ENCODE assay signal across 19 mouse cellular contexts in genomic region chr6:101517584-101517983, GRCm38 (mm10).
A peak's percentile ranks its signal among the peaks of the same experiment; 100 is the strongest.
DNase-seq lines count a peak whose midpoint lies in the region; ATAC-seq and TF ChIP-seq lines count a peak whose summit lies in the region.
"Had no signal": no experiment of that assay in that cellular context is flagged by ENCODE, and none has a peak within 500 bp of the region (broad histone marks: within the 10 kb centered on the region; RNA-seq: fewer than 3 reads in every experiment).

No protein-coding gene starts in this region.

- no peak overlapping the region for H3K4me3 ChIP-seq in heart, embryonic 15.5 days
- H3K4me3 ChIP-seq in lung, postnatal 0 days (ENCODE audit: low read depth, low read length): no peak overlapping the region
- no peak overlapping the region for H3K4me3 ChIP-seq in lung, adult 2 months (replicated peaks; ENCODE audit: extremely low read depth, low read depth, low read length)
- H3K4me3 ChIP-seq: embryonic facial prominence, embryonic 10.5 days; forebrain, embryonic 13.5 days; hindbrain, embryonic 12.5 days had no signal

- peak; percentile 11 for DNase-seq in adrenal gland, postnatal 14 days
- DNase-seq in adrenal gland, postnatal 4 days (ENCODE audit: low spot score in 2 of 2): no peak
- no peak for DNase-seq in heart, postnatal 25 days (ENCODE audit: low spot score)
- peak; percentile 58 for DNase-seq in lung, postnatal 0 days (ENCODE audit: low spot score)
- DNase-seq in lung, adult 2 months: no peak
- DNase-seq in skeletal muscle tissue, adult 2 months (ENCODE audit: low read depth, low spot score): peak; percentile 44
- no peak for DNase-seq in cerebellum, adult 8-10 months
- DNase-seq: cerebellum, adult 18-20 months; cerebellum, postnatal 10 days; forebrain, postnatal 0 days; gastrocnemius, postnatal 25 days; kidney, adult 8-10 months had no signal

- no peak for TF ChIP-seq POLR2A in lung, adult 2 months (IDR thresholded peaks at IDR 0.05; ENCODE audit: borderline replicate concordance, extremely low read depth, low read depth, low read length)

- H3K27me3 ChIP-seq in heart, embryonic 15.5 days: no peaks in the 10 kb centered on the region
- H3K27me3 ChIP-seq in lung, postnatal 0 days (replicated peaks; ENCODE audit: insufficient read depth, low read length): no peaks in the 10 kb centered on the region
- H3K27me3 ChIP-seq: forebrain, embryonic 13.5 days; hindbrain, embryonic 12.5 days had no signal

- peaks cover 11% of the 10 kb centered on the region for H3K4me1 ChIP-seq in heart, embryonic 15.5 days (replicated peaks)
- no peaks in the 10 kb centered on the region; the same call in 1 of the 2 replicates for H3K4me1 ChIP-seq in lung, postnatal 0 days (ENCODE audit: insufficient read depth, low read depth, low read length)
- no peaks in the 10 kb centered on the region for H3K4me1 ChIP-seq in lung, adult 2 months (ENCODE audit: control insufficient read depth, insufficient read depth, low read length)
- H3K4me1 ChIP-seq: forebrain, embryonic 13.5 days had no signal

- WGBS in heart, embryonic 15.5 days: 26% methylated on average over 2 of the region's 2 CpGs
- WGBS in lung, postnatal 0 days: 28% methylated on average over 2 of the region's 2 CpGs
- WGBS in lung, adult 2 months: 19% methylated on average over 2 of the region's 2 CpGs

- no peaks in the 10 kb centered on the region for H3K9me3 ChIP-seq in heart, embryonic 15.5 days (replicated peaks)
- no peaks in the 10 kb centered on the region for H3K9me3 ChIP-seq in lung, postnatal 0 days (ENCODE audit: low read length)
- H3K9me3 ChIP-seq: embryonic facial prominence, embryonic 10.5 days; forebrain, embryonic 13.5 days; hindbrain, embryonic 12.5 days had no signal

- H3K4me2 ChIP-seq in heart, embryonic 15.5 days: no peak overlapping the region
- H3K4me2 ChIP-seq in lung, postnatal 0 days (replicated peaks; ENCODE audit: low read depth, low read length): no peak overlapping the region
- H3K4me2 ChIP-seq: forebrain, embryonic 13.5 days; hindbrain, embryonic 12.5 days had no signal

- ATAC-seq in heart, embryonic 15.5 days (replicated peaks; ENCODE audit: insufficient number of reproducible peaks, insufficient read depth, low FRiP score, low read depth): no peak
- ATAC-seq in lung, postnatal 0 days: peak; percentile 38
- ATAC-seq: forebrain, embryonic 13.5 days; forebrain, postnatal 0 days; hindbrain, embryonic 16.5 days; inflammation-experienced regulatory T-cells, adult 6 months; intestine, postnatal 0 days had no signal

- intact Hi-C loops in heart, postnatal 25 days (cut with DNase I): no loop called here

- no peak overlapping the region for H3K9ac ChIP-seq in heart, embryonic 15.5 days
- no peak overlapping the region for H3K9ac ChIP-seq in lung, postnatal 0 days (replicated peaks; ENCODE audit: low read depth)
- H3K9ac ChIP-seq: forebrain, embryonic 13.5 days; forebrain, postnatal 0 days; hindbrain, embryonic 12.5 days had no signal

- no peak for TF ChIP-seq CTCF in lung, postnatal 0 days (IDR thresholded peaks at IDR 0.05)
- no peak for TF ChIP-seq CTCF in lung, adult 2 months (IDR thresholded peaks at IDR 0.05; ENCODE audit: insufficient read depth, low read length)

- TF ChIP-seq EP300 in lung, postnatal 0 days (IDR thresholded peaks at IDR 0.05): no peak

- H3K27ac ChIP-seq in heart, embryonic 15.5 days: 0 out of 2 replicates have a peak overlapping the region, but pooled peaks have one; percentile 19
- H3K27ac ChIP-seq in lung, postnatal 0 days (ENCODE audit: low read length): no peak overlapping the region
- H3K27ac ChIP-seq: embryonic facial prominence, embryonic 10.5 days; forebrain, embryonic 13.5 days; hindbrain, embryonic 12.5 days had no signal

- no peaks in the 10 kb centered on the region for H3K36me3 ChIP-seq in heart, embryonic 15.5 days
- no peaks in the 10 kb centered on the region for H3K36me3 ChIP-seq in lung, postnatal 0 days (ENCODE audit: insufficient read depth, low read length)
- H3K36me3 ChIP-seq: embryonic facial prominence, embryonic 10.5 days; hindbrain, embryonic 12.5 days had no signal

Comparison
In these comparisons a context has a peak if more than half of its experiments do, and no peak if none do; other contexts are left out.
1. DNase-seq: peak in adrenal gland, postnatal 14 days (single experiment), lung, postnatal 0 days (single experiment) and skeletal muscle tissue, adult 2 months (single experiment); none in adrenal gland, postnatal 4 days (0 of 2), heart, postnatal 25 days (single experiment), lung, adult 2 months (single experiment) and cerebellum, adult 8-10 months (single experiment).